Mouse (Mus musculus) CH12.LX (cell line): ENCODE measurements around the gene Hipk1.
A peak's percentile ranks its signal among the peaks of the same experiment; 100 is the strongest.

Experiments
- BHLHE40 ChIP-seq: IDR thresholded peaks from 2 replicates; pipeline ENCODE4 v1.6.1; 2011; ENCODE audit warnings: mild to moderate bottlenecking, low read depth, low read length, improper control_type of control experiment
- CTCF ChIP-seq, 2 experiments: IDR thresholded peaks in 1 of 2; conservative IDR thresholded peaks in 1 of 2; 2 replicates each; pipeline ENCODE4 v1.5.1; 2011 to 2012; ENCODE audit warnings: low read depth in 2 of 2, low read length in 2 of 2, improper control_type of control experiment in 1 of 2, inconsistent platforms in 1 of 2, mild to moderate bottlenecking in 1 of 2, moderate library complexity in 1 of 2
- EP300 ChIP-seq: IDR thresholded peaks from 2 replicates; pipeline ENCODE4 v1.6.1; 2011; ENCODE audit warnings: low read length, improper control_type of control experiment
- MAZ ChIP-seq: IDR thresholded peaks from 2 replicates; pipeline ENCODE4 v1.6.1; 2012; ENCODE audit warnings: low read depth, mild to moderate bottlenecking, inconsistent platforms, low read length, improper control_type of control experiment, moderate library complexity
- POLR2A ChIP-seq: IDR thresholded peaks from 2 replicates; pipeline ENCODE4 v1.6.1; 2011; ENCODE audit warnings: low read depth, mild to moderate bottlenecking, improper control_type of control experiment, low read length
- TBP ChIP-seq: conservative IDR thresholded peaks from 2 replicates; pipeline ENCODE4 v1.6.1; 2011; ENCODE audit warnings: low read depth, low read length, improper control_type of control experiment
- ZNF384 ChIP-seq: IDR thresholded peaks from 2 replicates; pipeline ENCODE4 v1.6.1; 2012; ENCODE audit warnings: low read depth, low read length, improper control_type of control experiment, inconsistent platforms

DNA sequence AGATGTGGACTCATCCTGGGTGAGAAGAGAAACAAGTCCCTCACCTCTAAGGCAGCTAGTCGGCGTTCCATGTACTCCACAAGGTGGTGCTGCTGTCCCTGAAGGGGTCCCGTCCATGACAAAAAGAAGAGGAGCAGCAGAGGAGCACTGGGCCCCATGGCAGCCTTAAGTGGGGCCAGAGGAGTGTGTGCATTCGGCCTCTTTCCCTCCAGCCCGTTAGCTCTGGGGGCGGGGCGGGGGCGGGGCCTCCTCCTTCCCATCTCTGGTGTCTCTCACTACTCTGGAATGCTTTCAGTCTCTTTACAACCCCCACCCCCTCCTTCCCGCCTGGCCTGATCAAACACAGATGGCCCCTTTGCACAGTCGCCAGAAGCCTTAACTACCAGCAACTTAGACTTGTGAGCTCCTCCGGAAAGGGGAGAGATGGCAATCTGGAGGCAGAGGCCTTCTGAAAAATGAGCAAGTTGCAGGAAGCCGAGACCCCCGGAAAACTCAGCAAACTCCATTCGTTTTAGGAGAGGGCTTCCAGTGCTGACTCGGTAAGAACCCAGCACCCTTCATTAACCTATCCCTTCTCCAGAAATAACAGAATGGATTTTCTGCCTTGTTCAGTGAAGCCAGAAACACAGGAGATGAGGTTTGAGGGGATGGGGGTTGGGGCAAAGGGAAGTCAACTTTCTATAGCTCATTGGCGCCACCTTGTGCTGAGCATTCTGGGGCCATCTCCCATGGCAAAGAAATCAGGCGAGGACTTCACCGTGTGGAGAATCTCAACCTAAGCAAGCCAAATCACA lies 53.4 kb downstream of the Hipk1 start, which contains the start of gene Olfml3:
- TF ChIP-seq TBP (no peak), CTCF (conservative IDR thresholded peaks at IDR 0.05 in 1 of 2, IDR thresholded peaks at IDR 0.05 in 1 of 2; ENCODE audit: low read depth in 2 of 2, low read length in 2 of 2) (peak; percentile 64 to 95), EP300 (no peak), POLR2A (peak; percentile 73), MAZ (peak; percentile 64), BHLHE40 (0 out of 2 replicates have a peak, but pooled peaks have one; percentile 33), ZNF384 (no peak)
